Mouse (Mus musculus): Measurements from ENCODE around the gene 1300017J02Rik.

Gene 1300017J02Rik

DNA sequence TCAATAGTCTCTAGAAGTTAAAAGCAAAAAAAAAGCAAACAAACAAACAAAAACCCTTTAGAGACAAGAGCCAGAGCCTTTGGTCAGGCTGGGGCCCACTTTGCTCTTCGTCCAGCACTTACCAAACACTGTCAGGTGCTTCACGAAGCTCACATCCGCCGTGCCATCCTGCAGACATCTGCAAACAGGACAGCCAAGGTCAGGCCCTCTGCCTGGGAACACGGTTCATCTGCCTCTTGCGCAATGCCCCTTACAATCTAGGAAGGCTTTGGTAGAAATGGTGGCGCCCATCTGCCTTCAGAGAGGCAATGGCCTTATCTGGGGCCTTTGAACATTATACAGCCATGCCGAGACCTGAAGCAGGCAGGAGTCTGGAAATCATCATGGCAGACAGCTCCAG, 30.1 kb downstream of the 1300017J02Rik start:
- DNase-seq (ENCODE audit: low spot score in 2 of 2), result no peak

DNA sequence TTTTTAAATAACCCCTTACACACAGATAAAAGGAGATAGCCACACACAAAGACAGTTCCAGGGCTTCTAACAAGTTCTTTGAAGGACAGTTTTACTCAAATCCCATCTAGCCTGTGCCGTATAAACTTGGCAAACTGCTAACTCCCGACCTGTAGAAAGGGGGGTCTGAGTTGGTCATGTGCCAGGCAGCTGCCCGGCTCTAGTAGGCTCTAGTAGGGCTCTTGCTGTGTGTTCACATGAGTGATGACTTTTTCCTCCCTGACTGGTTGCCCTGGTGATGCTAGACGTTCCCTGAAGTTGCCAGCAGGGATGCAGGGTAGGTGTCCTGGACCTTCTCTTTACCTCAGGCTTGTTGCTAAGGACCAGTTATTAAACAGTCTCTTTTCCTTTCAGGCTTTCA, 33.8 kb downstream of the 1300017J02Rik start:
- DNase-seq (ENCODE audit: low spot score in 2 of 2), result no peak

DNA sequence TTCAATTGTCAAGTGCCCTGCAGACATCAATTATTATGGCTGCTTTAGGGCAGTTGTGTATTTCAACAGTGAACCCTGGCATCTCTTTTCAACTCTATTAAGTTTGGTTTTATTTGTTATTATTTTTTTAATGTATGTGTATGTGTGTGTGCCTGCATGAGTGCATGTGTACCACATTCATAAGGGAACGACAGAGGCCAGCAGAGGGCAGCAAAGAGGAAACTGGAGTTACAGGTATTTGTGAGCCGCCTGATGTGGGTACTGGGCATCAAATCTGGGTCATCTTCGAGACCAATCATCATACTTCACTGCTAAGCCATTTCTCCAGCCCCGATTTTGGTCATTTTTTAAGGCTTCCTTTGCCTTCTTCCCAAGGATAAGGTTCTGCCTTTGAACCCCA, 39.1 kb downstream of the 1300017J02Rik start:
- DNase-seq (ENCODE audit: low spot score in 2 of 2), result no peak

DNA sequence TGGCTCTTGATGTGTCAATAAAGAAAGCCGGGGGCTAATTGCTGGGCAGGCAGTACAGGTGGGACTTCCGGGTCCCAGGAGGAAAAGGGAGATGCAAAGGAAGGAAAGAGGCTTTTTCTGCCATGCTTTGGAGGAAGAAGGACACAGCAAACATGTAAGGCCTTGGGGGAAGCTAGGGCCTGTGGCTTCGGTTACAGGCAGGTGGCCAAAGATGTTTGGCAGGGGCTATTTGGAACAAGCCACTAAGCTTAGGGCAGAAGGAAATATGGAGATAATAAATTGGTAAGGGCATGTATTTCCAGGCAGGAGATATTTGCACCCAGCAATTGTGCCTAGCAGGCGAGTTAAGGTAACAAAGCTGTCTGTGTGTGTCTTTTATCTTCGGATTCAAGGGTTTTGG, 52.0 kb downstream of the 1300017J02Rik start:
- no peak for DNase-seq (ENCODE audit: low spot score in 2 of 2)

DNA sequence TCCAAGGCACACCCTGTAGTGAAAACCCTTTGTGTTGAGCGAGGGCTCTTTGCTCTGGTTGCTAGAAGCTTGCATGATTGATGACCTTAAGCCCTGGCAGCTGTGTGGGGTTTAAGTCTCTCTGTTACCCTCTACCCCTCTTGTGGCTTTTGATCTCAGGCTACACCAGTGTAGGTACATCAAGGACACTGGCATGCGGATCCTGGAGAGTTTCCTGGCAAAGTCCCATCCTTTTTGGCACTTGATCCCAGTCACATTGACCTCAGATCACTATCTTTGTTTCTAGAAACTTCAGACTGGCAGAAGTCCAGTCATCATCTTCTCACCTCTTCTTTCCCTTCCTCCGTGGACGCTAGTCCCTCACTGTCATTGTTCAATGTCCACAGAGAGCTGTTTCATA, 56.3 kb downstream of the 1300017J02Rik start:
- no peak for DNase-seq (ENCODE audit: low spot score in 2 of 2)

DNA sequence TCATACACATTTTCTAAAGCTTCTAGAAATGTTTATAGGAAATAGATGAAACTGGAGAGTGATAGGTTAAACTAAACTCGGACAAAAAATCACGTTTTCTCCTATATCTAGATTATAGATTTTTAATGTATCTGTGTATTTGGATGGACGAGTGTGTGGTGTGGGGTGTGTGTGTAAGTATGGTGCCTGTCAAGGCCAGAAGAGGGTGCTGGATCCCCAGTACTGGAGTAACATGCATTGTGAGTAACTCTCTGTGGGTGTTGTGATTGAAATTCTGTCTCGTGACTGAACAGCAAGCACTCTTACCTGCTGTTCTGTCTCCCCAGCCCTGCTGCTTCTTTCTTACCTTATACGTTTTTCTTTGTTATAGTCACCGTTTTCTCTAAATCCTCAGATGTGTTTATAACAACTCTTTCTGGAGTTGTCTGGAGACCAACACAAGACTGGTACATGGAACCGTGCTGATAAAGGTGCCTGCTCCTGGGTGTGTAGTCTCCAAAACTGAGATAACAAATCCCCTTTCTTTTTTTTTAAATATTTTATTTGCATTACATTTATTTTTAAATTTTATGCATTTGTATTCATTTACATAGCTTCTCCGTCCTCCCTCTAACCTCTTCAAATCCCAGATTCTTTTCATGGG, 58.2 kb downstream of the 1300017J02Rik start:
- DNase-seq (ENCODE audit: low spot score in 2 of 2), result no peak

DNA sequence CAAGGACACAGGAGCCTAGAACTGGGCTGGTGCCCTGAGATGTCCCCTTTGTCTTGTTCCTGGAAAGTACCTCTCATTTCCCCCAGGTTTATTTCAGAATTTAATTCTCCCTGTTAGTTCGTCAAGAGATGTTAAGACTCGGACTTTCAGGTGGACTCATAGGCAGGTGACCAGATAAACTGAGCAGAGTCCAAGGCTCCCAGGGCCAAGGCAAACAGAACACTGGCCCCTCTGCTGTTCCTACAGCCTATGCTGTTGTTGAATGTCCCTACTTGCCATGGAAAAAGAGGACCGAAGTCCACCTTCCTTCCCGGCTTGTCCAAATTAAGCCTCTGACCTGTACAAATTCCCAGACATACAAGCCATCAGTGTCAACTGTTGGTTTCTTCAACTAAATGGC, 61.2 kb downstream of the 1300017J02Rik start:
- no peak for DNase-seq (ENCODE audit: low spot score in 2 of 2)

DNA sequence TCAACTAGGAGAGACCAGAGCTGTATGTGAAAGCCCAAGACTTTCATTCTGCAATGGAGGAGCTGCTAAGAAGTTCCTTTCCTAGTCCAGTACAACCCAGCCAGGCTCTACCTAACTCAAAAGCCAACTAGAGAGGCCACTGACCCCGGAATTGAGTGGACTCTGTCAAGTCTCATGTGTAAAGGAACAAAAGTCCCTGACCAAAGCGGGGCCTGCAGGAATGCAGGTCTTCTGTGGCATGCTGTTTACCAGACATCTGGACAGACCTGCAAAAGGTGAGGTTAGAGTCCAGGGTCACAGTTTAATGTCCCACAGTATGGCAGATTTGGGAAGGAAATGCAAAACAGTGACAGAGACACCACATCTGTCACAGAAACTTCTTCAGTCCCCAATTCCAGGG, 63.7 kb downstream of the 1300017J02Rik start:
- no peak for DNase-seq (ENCODE audit: low spot score in 2 of 2)

DNA sequence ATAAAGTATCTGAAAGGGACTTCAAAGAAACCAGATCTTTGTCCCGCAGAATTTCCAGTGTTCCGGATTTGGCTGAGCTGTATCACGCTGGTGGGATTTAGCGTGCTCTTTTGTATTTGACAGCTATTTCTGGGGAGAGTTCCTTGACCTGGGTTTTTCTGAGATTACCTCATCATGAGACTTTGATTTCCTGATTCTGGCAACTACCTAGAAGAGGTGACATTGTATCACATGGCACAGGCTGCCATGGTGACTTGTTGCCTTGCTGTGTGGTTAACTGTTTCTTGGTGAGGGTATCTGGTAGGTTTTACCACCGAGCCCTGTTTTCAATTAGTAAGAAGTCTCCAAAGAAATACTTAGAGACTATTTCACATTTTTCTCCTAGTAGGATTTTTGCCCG, 65.4 kb downstream of the 1300017J02Rik start:
- DNase-seq (ENCODE audit: low spot score in 2 of 2), result no peak

DNA sequence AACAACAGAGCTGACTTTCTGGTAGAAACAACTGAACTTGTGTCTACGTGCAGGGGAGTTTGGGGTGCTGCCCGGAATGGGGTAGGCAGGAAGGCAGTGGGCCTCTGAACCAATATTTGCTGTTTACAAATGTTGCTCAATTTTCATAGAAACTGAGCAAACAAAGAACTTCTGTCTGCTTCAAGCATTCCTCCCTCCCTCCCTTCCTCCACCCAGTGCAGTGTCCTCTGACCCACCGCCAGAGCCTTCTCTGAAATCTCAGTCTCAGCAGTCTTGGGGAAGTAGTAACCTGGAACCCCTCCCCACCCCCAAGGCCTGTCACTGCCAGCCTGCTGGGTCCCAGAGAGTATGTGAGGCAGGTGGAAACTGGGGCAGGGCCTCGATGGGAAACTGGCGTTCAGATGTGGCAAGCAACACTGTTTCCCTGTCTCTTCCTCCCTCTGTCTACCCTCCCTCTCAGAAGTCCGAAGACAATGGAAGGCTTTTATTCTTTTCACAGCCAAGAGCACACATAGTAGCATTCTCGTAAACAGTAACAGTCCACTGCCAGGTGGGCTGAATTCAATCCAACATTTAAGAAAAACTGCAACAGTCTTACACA, 70.2 kb downstream of the 1300017J02Rik start:
- DNase-seq (ENCODE audit: low spot score in 2 of 2), result no peak

DNA sequence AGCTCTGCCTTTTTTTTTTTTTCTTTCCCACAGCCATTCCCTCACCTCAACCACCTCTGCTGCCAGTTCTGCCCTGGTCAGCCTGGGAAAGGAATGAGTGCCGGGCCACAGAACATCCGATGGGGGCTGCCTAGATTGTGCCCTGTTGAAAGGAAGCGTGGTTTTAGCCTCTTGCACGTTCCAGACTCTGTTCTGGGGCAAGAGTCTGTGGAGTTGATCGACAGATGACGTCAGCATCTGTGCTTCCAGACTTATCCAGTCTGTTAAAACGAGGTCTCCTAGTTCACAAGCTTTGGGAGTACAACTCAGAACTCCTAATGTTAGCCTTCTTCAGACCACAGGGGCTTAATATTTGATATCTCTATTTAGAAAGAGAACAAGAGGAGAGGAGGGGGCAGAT, 70.8 kb downstream of the 1300017J02Rik start:
- no peak for DNase-seq (ENCODE audit: low spot score in 2 of 2)

DNA sequence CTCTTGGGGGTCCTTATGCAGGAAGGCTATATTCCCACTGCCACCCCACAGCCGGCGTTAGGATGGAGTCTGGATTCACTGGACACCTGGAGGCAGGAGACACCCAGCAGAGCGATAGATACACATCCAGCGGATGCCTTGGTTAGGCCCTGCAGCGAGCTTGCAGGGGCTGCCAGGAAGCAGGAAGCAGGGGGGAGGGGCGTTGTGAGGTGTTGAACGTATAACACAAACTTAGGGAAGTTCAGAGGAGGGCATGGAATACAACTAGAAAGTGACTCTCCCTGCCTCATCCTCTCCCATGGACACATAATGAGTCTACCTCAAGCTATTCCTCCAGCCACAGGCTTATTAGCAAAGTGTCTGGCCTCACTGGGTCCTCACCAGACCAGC, 71.9 kb downstream of the 1300017J02Rik start:
- no peak for DNase-seq (ENCODE audit: low spot score in 2 of 2)

DNA sequence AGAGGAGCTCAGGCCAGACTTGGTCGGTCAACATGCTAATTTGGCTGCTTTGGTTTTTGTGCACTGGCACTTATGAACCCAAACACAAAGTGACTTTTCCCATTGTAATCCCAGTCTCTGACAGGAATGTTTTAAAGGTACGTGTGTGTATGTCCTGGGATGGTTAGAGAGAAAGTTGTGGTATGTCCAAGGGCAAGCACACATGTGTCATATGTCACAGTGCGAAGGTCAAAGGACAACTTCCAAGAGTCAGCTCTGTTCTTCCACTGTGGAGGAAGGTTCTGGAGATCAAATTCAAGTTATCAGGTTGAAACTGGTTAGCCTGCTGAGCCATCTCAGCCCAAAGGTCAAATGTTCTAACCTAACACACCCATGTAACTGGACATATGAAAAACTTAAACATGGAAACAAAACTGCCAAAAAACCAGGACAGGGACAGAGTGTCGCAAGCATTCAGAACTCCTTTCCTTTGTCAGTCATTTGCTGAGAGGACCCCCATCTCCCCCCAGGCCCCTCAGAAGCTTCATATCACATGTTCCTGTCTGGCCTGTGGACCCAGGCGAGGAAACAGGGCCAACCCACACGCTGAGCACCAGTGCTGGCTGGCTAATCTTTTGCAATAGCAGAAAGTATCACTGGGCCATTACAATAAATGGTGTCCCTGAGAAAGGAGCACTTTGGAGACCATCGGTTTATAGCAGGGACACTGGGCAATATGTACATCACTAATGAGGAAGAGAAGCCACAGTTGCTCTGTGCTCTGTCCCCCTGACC, 72.5 kb downstream of the 1300017J02Rik start:
- no peak for DNase-seq (ENCODE audit: low spot score in 2 of 2)

DNA sequence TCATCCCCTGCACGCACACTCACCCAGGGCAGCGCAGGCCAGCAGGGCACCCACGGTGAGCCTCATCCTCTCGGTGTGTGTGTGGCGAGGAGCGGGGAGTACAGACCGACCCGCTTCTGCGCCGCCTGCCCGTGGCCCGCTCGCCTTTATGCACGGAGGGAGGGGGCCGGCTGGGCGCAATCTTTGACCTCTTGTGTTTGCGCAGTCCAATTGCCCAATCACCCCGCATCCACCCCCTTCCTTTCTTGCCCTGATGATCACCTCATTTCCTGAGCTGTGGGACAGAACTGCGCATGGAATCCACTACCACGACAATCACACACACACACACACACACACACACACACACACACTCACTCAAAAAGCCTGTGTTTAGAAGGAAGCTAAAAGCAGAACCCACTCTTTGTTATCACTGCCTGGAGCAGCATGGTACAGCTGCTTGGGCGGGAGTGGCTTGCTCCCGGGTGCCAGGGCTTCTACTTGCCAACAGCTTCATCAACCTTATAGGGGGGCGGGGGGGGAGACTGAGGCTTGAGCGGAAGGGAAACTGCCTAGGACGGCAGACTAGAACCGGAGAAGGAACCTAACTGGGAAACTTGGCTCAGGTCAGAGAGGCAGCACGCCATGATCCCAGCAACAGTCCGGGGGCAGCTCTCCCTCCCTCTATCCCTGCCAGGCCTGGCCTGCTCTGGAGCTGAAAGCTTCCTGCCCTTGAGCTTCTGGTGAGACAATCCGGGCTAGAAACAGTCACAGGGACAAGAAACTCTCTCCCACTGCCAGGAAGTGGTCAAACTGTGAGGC, 74.5 kb downstream of the 1300017J02Rik start, which contains the start of the genes Gm20425 and Trf:
Gm20425 (minus strand) TSS at position 157 of the 801 bp plus-strand sequence.
Trf (minus strand) TSS at position 294 of the 801 bp plus-strand sequence.
- DNase-seq (ENCODE audit: low spot score in 2 of 2), result no peak

DNA sequence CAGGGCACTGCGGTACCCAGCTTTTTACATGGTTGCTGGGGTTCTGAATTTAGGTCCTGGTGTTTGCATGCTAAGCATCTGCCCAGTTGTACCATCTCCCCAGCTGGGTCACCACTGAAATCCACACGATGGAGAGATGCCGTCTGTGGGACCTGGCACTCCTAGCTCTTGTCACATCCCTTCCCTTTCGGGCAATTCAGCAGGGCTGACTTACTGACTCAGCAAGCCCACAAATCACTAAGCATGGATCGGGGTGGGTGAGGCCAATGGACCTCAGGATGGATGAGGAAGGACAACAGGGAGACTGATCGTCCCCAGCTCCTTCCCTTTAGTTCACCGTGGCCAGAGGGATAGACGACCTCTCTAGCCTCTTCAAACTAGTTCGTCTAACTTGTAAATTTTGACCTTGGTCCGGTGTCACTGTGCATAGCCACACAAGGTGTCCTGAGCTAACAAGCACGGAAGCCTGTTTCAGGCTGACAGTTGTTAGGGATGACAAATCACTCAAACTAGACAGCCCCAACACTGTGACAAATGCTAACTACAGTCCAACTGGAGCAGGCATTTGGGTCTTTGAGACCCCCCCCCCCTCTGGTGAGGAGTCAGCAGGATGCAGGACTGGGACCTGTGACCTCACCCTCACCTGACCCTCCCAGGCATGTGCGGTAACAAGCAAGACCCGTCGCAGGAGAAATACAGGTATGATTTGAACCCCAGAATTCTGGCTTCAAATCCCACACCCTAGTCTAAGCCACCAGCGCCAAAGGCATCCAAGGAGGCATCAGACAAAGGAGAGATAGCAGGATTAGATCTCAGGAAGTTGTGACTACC, 75.6 kb downstream of the 1300017J02Rik start:
- no peak for DNase-seq (ENCODE audit: low spot score in 2 of 2)

DNA sequence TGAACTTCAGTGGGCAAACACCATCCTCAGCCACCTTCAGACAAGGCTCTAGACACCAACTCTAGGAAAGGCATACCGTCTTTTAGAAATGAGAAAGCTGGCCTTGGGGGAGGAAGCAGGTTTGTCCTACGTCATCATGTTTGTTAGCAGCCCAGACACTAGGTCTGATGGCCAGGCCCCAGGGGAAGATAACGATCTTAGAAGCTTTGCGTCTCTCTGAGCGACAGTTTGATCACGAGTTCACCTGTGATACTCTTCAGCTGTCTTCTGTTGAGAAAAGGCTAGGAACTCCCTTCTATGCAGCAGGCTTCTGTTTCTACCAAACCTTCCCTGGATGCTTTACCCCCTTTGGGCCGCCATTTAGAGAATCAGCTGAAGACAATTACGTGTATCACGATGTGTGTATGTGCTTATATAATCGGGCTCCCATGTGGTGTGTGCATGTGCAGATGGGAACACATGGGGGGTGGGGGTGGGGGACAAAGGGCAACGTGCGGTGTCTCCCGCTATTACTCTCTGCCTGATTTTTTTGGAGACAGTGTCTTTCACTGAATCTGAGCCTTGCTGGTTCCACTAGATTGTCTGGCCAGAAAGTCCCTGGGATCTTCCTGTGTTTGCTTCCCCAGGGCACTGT, 76.4 kb downstream of the 1300017J02Rik start:
- DNase-seq (ENCODE audit: low spot score in 2 of 2), result no peak

DNA sequence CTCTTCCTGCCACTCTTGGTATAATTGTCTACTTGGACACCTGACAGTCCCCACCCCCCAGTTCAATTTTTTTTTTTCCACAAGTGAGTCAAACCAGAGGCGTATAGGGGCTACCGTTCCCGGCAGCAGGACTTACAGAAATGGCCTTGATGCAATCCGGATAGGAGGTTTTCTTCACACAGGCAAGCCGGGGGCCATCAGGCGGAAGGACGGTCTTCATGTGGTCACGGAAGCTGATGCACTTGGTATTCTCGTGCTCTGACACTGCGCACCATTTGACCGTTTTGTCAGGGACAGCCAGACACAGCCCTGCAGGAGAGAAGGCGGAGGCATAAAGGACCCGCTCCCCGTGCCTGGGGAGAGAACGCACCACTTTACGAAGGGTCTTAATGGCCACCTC, 77.1 kb downstream of the 1300017J02Rik start:
- DNase-seq (ENCODE audit: low spot score in 2 of 2), result no peak

DNA sequence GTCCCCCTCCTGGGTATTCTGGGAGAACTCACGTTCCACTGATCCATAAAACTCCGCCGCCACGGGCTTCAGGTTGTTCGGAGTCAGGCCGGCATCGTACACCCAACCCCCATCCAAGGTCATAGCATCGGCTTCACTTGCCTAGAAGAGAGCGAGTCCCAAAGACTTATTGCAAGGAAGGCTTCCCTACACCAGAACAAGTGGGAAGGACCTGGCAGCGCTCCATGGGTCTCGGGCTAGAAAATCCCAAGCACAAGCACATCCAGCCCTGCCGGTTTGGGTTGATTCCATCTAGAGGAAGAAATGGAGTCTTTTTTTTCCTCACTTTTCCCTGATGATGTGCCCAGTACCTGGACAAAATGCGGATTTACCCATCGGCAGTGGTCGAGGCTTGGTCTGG, 78.1 kb downstream of the 1300017J02Rik start:
- DNase-seq (ENCODE audit: low spot score in 2 of 2), result no peak

DNA sequence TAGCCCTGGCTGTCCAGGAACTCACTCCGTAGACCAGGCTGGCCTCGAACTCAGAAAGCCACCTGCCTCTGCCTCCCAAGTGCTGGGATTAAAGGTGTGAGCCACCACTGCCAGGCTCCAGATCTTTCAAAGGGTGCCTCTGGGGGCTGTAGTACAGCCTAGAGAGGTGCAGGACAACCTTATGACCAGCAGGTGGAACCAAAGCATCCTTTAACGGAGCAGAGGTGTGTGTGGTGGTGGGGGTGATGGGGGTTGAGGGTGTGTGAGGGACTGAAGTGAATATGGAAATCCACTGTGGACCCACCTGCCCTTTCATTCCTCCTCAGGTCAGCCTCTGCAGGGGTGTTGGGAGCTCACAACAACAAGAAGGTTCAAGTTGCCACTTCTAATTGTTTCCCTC, 79.4 kb downstream of the 1300017J02Rik start:
- DNase-seq (ENCODE audit: low spot score in 2 of 2), result peak in 1 of 2 experiments; percentile 29

DNA sequence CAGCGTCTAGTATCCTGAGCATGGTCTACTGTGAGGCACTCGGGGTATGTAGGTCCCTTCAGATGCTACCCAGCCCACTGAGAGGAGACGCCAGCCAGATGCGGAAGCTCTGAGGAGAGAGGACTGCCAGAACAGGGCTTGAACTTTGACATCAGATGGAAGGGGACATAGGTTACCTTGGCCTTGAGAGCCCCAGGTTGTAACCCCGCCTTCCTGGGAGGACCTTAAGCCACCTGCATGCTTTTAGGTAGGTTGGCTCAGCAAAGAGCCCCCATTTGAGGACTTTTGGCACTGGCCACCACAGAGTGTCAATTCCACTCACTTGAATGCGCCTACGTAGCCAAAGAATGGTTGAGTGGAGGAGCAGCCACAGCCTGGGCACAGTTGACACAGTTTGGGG, 80.2 kb downstream of the 1300017J02Rik start:
- no peak for DNase-seq (ENCODE audit: low spot score in 2 of 2)

DNA sequence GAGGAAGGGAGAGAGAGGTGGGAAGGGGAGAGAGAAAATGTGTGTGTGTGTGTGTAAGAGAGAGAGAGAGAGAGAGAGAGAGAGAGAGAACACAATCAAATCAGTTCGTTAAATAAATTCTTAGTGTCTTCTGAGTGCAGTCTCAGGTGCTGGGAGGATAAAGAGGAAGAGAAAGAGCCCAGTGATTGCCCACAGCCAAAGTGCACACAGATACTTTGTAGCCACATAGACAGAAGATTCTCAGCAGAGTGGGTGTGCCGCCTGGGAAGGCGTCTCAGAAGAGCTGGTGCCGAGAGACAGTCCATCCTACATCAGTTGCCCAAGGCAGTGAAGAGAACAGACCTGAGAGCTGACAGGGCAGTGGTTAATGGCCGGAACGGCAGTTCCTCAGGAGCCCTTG, 90.6 kb downstream of the 1300017J02Rik start:
- no peak for DNase-seq (ENCODE audit: low spot score in 2 of 2)
